Mouse (Mus musculus) limb, embryonic 13.5 days (tissue): ENCODE data around the gene Hmbs. TPM values are rescaled to one million over a fixed set of nuclear protein-coding genes. Genes with fewer than 3 reads are reported as not detected.
"Not testable (repeated sequence)": the region's sequence is repeated elsewhere in the genome, so short reads cannot be mapped to it uniquely, and the experiment has no call there.

Experiments
- ATAC-seq: fragments of 200-750 bp; cut with Nextera tagmentation; 2 replicates; pipeline ENCODE4 v1.8.0; 2017; ENCODE audit warnings: low read depth, moderate number of reproducible peaks, moderate TSS enrichment; ENCODE audit not compliant: low FRiP score
- H3K27ac ChIP-seq: fragments of 300-500 bp; sonication (generic); 2 replicates; pipeline ENCODE4 v1.5.1; 2015; ENCODE audit warnings: inconsistent platforms, mild to moderate bottlenecking, moderate library complexity
- H3K27me3 ChIP-seq: fragments of 300-500 bp; sonication (generic); 2 replicates; pipeline ENCODE4 v1.6.1; 2015; ENCODE audit warnings: mild to moderate bottlenecking, inconsistent platforms
- H3K36me3 ChIP-seq: fragments of 300-500 bp; sonication (generic); 2 replicates; pipeline ENCODE4 v1.6.1; 2015; ENCODE audit warnings: inconsistent platforms, mild to moderate bottlenecking, moderate library complexity
- H3K4me1 ChIP-seq: fragments of 300-500 bp; sonication (generic); 2 replicates; pipeline ENCODE4 v1.6.1; 2015; ENCODE audit warnings: inconsistent platforms
- H3K4me2 ChIP-seq: fragments of 300-500 bp; sonication (generic); replicated peaks from 2 replicates; pipeline ENCODE4 v1.6.1; 2015; ENCODE audit warnings: inconsistent platforms, mild to moderate bottlenecking, moderate library complexity
- H3K4me3 ChIP-seq: fragments of 300-500 bp; sonication (generic); 2 replicates; pipeline ENCODE4 v1.5.1; 2015; ENCODE audit warnings: moderate library complexity, mild to moderate bottlenecking, inconsistent platforms
- H3K9ac ChIP-seq: fragments of 300-500 bp; sonication (generic); 2 replicates; pipeline ENCODE4 v1.6.1; 2015; ENCODE audit warnings: mild to moderate bottlenecking, inconsistent platforms
- H3K9me3 ChIP-seq: fragments of 300-500 bp; sonication (generic); 2 replicates; pipeline ENCODE4 v1.6.1; 2016; ENCODE audit warnings: inconsistent platforms
- WGBS: fragments of 180-500 bp; shearing (Covaris S2); methylation state at CpG from one replicate; pipeline ENCODE4 v1.1.7; 2015; 5-methylcytosine and 5-hydroxymethylcytosine counted together
- polyA plus RNA-seq: library from polyadenylated mRNA; unstranded; fragments of >200 nt; fragmentation: Nextera tagmentation; extraction: Ambion mirVana; gene quantifications from 2 replicates; pipeline ENCODE4 v1.2.1, GENCODE M21; 2015

Hmbs gene
- polyA plus RNA-seq, 1 experiment from 2014 or later = 111 TPM

- WGBS = 82% methylated on average over 3 of the region's 3 CpGs
- Histone ChIP-seq H3K4me3 (0 out of 2 replicates have a peak overlapping the region, but pooled peaks have one; percentile 0), H3K27me3 (no peaks in the 10 kb centered on the region), H3K4me2 (no peak overlapping the region), H3K9ac (0 out of 2 replicates have a peak overlapping the region, but pooled peaks have one; percentile 19), H3K27ac (no peak overlapping the region), H3K4me1 (peaks cover 13% of the 10 kb centered on the region), H3K36me3 (peaks cover 55% of the 10 kb centered on the region), H3K9me3 (no peaks in the 10 kb centered on the region)
- no peak for ATAC-seq
Measured at GRCm38 (mm10) chr9:44342173-44342572, 1.9 kb downstream of the Hmbs start.

GRCm38 (mm10) chr9:44341487-44341886, 2.5 kb downstream of the Hmbs start:
- 87% methylated on average over 5 of the region's 5 CpGs for WGBS
- Histone ChIP-seq H3K9me3 (no peaks in the 10 kb centered on the region), H3K4me1 (peaks cover 20% of the 10 kb centered on the region), H3K27ac (no peak overlapping the region), H3K27me3 (no peaks in the 10 kb centered on the region), H3K36me3 (peaks cover 55% of the 10 kb centered on the region), H3K4me3 (peak overlapping the region; percentile 0; the same call in 1 of the 2 replicates), H3K9ac (0 out of 2 replicates have a peak overlapping the region, but pooled peaks have one; percentile 19), H3K4me2 (no peak overlapping the region)
- no peak for ATAC-seq

- no peaks in the 10 kb centered on the region for H3K9me3 ChIP-seq
- no peak overlapping the region for H3K9ac ChIP-seq
- no peak overlapping the region for H3K4me2 ChIP-seq
- H3K4me3 ChIP-seq = no peak overlapping the region
- H3K4me1 ChIP-seq = peaks cover 26% of the 10 kb centered on the region
- H3K27me3 ChIP-seq = no peaks in the 10 kb centered on the region
- ATAC-seq = no peak
- H3K27ac ChIP-seq = no peak overlapping the region
- H3K36me3 ChIP-seq = peaks cover 51% of the 10 kb centered on the region
- WGBS = 80% methylated on average over 5 of the region's 5 CpGs
Measured at GRCm38 (mm10) chr9:44338574-44338973, 5.5 kb downstream of the Hmbs start.

- H3K36me3 ChIP-seq = peaks cover 61% of the 10 kb centered on the region
Measured at GRCm38 (mm10) chr9:44337436-44338169, 6.4 kb downstream of the Hmbs start.

DNA sequence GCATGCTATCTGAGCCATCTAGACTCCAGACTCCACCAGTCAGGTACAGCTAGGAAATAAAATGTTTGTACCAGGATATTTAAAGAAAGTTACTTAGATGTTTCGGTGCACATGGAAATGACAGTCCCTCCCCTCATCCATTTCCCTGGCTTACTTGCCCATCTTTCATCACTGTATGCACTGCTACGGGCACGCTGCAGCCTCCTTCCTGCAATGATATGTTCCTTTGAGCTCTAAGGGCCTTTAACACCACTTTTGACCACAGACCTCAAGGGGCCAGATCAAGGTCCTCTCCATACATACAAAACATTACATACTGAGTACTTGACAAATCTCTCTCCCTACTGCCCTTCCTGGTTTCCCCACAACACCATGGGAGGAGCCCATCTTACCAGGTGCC, 7.1 kb downstream of the Hmbs start:
- peak overlapping the region; percentile 92 for H3K4me3 ChIP-seq
- H3K9ac ChIP-seq = peak overlapping the region; percentile 99
- H3K9me3 ChIP-seq = no peaks in the 10 kb centered on the region
- no peaks in the 10 kb centered on the region for H3K27me3 ChIP-seq
- WGBS = 76% methylated on average over 3 of the region's 3 CpGs
- peaks cover 20% of the 10 kb centered on the region for H3K4me1 ChIP-seq
- H3K4me2 ChIP-seq = peak overlapping the region; percentile 73
- peaks cover 67% of the 10 kb centered on the region for H3K36me3 ChIP-seq
- peak overlapping the region; percentile 48; the same call in 1 of the 2 replicates for H3K27ac ChIP-seq
- no peak for ATAC-seq

More at GRCm38 (mm10) chr9:44337436-44338169, 6.4 kb downstream of the Hmbs start:
- WGBS = 75% methylated on average over 9 of the region's 9 CpGs
- Histone ChIP-seq H3K9ac (peak overlapping the region; percentile 99; the same call in 1 of the 2 replicates), H3K4me1 (peaks cover 20% of the 10 kb centered on the region), H3K9me3 (no peaks in the 10 kb centered on the region), H3K27ac (0 out of 2 replicates have a peak overlapping the region, but pooled peaks have one; percentile 28), H3K4me2 (peak overlapping the region; percentile 73), H3K4me3 (peak overlapping the region; percentile 92), H3K27me3 (no peaks in the 10 kb centered on the region)
- no peak for ATAC-seq

- H3K4me3 ChIP-seq = peak overlapping the region; percentile 92
- H3K9ac ChIP-seq = peak overlapping the region; percentile 99
- not testable (repeated sequence) for H3K27me3 ChIP-seq, ATAC-seq, H3K9me3 ChIP-seq
- peaks cover 20% of the 10 kb centered on the region for H3K4me1 ChIP-seq
- H3K4me2 ChIP-seq = peak overlapping the region; percentile 73
- H3K27ac ChIP-seq = peak overlapping the region; percentile 48; the same call in 1 of the 2 replicates
- H3K36me3 ChIP-seq = peaks cover 70% of the 10 kb centered on the region
- 33% methylated on average over 4 of the region's 4 CpGs for WGBS
Measured at GRCm38 (mm10) chr9:44336513-44336912, 7.5 kb downstream of the Hmbs start.

- Histone ChIP-seq H3K9ac (peak overlapping the region; percentile 99), H3K27me3 (no peaks in the 10 kb centered on the region), H3K9me3 (no peaks in the 10 kb centered on the region), H3K36me3 (peaks cover 70% of the 10 kb centered on the region), H3K4me2 (peak overlapping the region; percentile 73), H3K4me3 (peak overlapping the region; percentile 92), H3K27ac (peak overlapping the region; percentile 97; the same call in 1 of the 2 replicates), H3K4me1 (peaks cover 20% of the 10 kb centered on the region)
- no peak for ATAC-seq
- 2% methylated on average over 5 of the region's 5 CpGs for WGBS
Measured at GRCm38 (mm10) chr9:44336093-44336406, 8.0 kb downstream of the Hmbs start.

- Histone ChIP-seq H3K4me1 (peaks cover 20% of the 10 kb centered on the region), H3K4me2 (peak overlapping the region; percentile 73), H3K9me3 (no peaks in the 10 kb centered on the region), H3K36me3 (peaks cover 70% of the 10 kb centered on the region), H3K27ac (peak overlapping the region; percentile 97), H3K4me3 (peak overlapping the region; percentile 92), H3K9ac (peak overlapping the region; percentile 99), H3K27me3 (no peaks in the 10 kb centered on the region)
- ATAC-seq = 0 out of 2 replicates have a peak, but pooled peaks have one; percentile 4
- WGBS = 0% methylated on average over 50 of the region's 50 CpGs
Measured at GRCm38 (mm10) chr9:44335331-44336092, 8.5 kb downstream of the Hmbs start.

DNA sequence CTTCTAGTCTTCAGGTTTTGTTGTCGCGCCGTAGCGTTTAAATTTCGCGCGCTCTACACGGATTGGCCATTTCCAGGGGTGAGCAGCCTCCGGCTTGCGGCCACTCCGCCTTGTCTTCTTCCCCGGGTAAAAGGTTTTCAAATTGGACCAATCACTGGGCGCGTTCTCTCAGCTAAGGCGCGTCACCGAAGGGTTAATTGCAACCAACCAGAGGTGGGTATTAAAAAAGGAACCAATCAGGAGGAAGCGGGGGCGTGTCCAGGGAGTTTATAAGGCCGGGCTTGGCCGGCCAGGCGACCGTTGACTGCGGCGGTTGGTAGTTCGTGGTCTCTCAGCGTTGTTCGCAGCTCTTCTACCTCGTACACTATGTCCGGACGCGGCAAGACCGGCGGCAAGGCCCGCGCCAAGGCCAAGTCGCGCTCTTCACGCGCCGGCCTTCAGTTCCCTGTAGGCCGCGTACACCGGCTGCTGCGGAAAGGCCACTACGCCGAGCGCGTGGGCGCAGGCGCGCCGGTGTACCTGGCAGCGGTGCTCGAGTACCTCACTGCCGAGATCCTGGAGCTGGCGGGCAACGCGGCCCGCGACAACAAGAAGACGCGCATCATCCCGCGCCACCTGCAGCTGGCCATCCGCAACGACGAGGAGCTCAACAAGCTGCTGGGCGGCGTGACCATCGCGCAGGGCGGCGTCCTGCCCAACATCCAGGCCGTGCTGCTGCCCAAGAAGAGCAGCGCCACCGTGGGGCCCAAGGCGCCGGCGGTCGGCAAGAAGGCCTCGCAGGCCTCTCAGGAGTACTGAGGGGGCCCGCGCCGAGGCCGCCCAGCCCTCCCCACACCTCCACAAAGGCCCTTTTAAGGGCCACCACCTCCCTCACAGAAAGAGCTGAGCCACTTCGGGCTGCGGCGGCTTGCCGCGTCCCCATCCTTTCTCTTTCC, 9.4 kb downstream of the Hmbs start, which contains the start of gene H2afx:
H2afx (plus strand) TSS at position 299 of the 935 bp plus-strand sequence.
- Histone ChIP-seq H3K4me3 (peak within 1 kb of the TSS; percentile 92), H3K27ac (peak within 1 kb of the TSS; percentile 97), H3K4me2 (peak within 1 kb of the TSS; percentile 73), H3K9ac (peak within 1 kb of the TSS; percentile 99), H3K27me3 (no peaks in the 10 kb centered on the region), H3K4me1 (peaks cover 20% of the 10 kb centered on the region), H3K9me3 (no peaks in the 10 kb centered on the region), H3K36me3 (peaks cover 74% of the 10 kb centered on the region)
- ATAC-seq = peak; percentile 97
- under 1% methylated on average over 91 of the region's 91 CpGs for WGBS

- Histone ChIP-seq H3K9me3 (no peaks in the 10 kb centered on the region), H3K27ac (no peak overlapping the region), H3K9ac (no peak overlapping the region), H3K4me2 (no peak overlapping the region), H3K4me3 (no peak overlapping the region), H3K4me1 (peaks cover 21% of the 10 kb centered on the region), H3K36me3 (peaks cover 73% of the 10 kb centered on the region), H3K27me3 (no peaks in the 10 kb centered on the region)
- 97% methylated on average over 13 of the region's 13 CpGs for WGBS
- no peak for ATAC-seq
Measured at GRCm38 (mm10) chr9:44332918-44333638, 10.9 kb downstream of the Hmbs start.

DNA sequence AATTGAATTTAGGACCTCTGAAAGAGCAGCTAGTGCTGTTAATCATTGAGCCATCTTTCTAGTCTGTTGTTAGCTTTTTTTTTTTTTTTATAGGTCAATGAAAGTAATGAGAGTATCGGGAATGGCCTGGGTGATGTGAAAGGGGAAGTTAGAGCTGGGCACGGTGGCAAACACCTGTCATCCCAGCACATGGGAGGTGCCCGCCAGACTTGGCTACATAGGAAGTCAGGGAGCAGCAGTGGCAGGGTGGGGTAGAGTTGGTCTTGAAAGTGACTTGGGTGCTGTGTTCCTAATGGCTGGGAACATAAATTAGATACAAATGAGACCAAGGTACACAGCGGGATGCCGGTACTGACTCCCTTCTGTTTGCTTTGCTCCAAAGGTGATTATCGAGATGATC, 13.3 kb downstream of the Hmbs start:
- Histone ChIP-seq H3K4me2 (no peak overlapping the region), H3K27me3 (no peaks in the 10 kb centered on the region), H3K27ac (no peak overlapping the region), H3K4me1 (peaks cover 12% of the 10 kb centered on the region), H3K36me3 (peaks cover 57% of the 10 kb centered on the region), H3K9me3 (no peaks in the 10 kb centered on the region), H3K4me3 (no peak overlapping the region), H3K9ac (no peak overlapping the region)
- 87% methylated on average over 6 of the region's 6 CpGs for WGBS
- no peak for ATAC-seq
